Mouse (Mus musculus) right cerebral cortex, postnatal 4 days (tissue): ENCODE measurements around the gene Tmem167b.
"Not testable (repeated sequence)": the region's sequence is repeated elsewhere in the genome, so short reads cannot be mapped to it uniquely, and the experiment has no call there.

Experiments used
- DNase-seq: peaks from one replicate; pipeline ENCODE4 v3.0.0-alpha.2; 2022

The Tmem167b gene

GRCm38 (mm10) chr3:108562133-108562730, at the start of gene Tmem167b:
Gene Tmem167b (minus strand): TSS chr3:108562466.
- DNase-seq = peak; percentile 92

- DNase-seq = no peak
Observed at GRCm38 (mm10) chr3:108608906-108609305, 46.6 kb upstream of the Tmem167b start.

DNA sequence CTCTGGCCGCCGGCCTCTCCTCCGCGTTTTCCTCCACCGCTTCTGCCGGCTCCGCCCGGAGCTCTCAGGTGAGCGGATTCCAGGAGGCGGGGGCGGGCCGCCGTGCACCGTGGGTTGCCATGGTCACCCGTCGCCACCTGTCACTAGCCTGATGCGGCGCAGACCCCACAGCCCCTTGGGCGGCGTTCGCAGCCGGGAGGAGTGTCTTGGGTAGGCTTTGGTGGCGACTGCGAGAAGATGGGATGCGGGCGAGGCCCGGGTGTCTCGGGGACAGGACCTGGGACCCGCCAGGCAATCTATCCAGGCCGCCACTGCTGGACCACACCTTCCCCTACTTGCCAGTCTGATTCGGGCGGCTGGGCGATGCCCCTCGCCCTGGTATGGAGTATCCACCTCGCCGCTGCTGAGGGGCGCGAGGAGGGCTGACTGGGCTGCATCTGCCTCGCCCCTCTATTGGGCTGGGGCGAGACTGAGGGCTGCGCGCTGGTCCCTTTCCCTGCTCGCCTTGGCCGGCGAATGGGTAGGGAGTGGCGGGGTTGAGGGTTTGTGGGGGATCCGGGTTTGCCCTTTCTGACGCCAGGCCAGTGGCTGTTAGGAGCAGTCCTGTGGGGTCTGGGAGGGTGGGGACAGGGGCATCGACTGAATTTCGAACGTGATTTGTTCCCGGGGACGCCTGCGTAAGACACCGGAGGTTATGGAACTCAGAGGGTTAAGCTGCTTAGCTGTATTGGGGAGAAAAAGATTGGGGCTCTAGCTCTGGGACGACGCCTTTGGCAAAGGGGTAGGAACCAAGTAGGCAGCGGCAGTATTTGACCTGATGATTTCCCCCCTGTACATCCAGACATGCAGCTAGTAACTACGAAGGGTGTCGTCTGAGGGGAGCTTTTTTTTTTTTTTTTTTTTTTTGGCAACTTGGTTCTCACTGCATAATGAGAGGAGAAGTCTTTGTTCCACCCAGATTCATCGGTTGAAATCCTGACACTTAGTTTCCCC, 29.6 kb upstream of the Tmem167b start:
- no peak for DNase-seq

GRCm38 (mm10) chr3:108590786-108591529, 28.7 kb upstream of the Tmem167b start, which contains the start of gene Wdr47:
Gene Wdr47 (plus strand): TSS chr3:108591279.
- peak; percentile 91 for DNase-seq

DNA sequence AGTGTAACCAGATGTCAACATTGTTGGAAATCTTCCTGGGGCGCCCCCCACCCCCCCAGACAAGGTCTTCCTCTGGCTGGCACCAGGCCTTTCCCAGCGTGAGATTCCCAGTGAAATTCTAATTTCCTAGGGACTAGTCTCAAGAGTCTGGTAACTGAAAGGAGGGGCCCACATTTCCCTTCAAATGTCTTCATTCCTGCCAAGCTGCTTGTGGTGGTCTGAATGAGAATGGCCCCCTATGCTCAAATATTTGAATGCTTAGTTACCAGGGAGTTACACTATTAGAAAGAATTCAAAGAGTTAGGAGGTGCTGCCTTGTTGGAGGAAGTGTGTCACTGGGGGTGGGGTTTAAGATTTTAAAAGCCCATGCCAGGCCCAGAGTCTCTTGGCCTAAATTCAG, 26.2 kb upstream of the Tmem167b start:
- DNase-seq = no peak

- DNase-seq = no peak
Observed at GRCm38 (mm10) chr3:108584580-108584979, 22.3 kb upstream of the Tmem167b start.

DNA sequence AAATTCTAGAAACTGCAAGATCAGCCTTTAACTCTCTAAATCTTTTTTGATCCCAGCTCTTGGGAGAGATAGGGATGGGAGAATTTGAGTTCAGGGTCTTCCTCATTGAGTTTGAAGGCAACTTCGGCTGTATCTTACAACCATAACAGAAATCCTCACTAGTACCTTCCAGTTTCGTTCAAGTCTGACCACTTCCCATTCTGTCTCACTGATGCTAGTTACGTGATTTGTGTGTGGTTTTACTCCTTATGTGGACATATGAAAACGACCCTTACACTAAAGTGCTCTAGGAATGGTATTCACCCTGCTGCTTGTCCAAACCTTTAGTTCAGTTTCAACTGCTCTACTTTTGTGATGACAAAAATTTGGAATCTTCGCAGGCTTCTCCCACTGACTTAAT, 11.8 kb upstream of the Tmem167b start:
- DNase-seq = no peak

- DNase-seq = no peak
Observed at GRCm38 (mm10) chr3:108572309-108573010, 10.2 kb upstream of the Tmem167b start.

- DNase-seq = peak; percentile 95
Observed at GRCm38 (mm10) chr3:108571443-108572294, 9.4 kb upstream of the Tmem167b start, which contains the start of gene Taf13. Gene Taf13 (plus strand): TSS chr3:108571698.

DNA sequence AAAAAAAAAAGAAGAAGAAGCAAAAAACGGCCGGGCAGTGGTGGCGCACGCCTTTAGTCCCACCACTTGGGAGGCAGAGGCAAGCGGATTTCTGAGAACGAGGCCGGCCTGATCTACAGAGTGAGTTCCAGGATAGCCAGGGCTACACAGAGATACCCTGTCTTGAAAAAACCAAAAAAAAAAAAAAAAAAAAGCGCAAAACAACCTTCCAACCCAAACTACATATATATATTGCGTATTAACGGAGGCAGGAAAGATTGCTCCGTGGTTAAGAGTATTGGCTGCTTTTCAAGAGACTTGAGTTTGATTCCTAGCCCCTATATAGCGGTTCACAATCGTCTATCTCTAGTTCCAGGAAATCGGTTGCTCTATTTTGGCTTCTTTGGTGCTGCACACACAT, 8.5 kb upstream of the Tmem167b start:
- DNase-seq = no peak

DNA sequence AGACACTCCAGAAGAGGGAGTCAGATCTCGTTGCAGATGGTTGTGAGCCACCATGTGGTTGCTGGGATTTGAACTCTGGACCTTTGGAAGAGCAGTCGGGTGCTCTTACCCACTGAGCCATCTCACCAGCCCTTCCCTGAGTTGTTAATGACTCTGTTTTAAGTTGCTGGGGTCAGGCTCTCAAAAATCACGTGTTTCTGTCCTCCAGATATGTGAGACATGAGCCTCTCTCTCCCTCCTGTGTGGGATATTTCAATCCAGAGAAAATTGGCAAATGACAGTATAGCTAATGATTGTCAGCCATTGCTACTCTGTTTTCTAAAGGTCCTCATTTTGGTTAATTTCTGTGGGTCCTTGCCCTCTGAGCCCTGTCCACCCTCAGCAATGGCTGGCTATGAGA, 7.4 kb upstream of the Tmem167b start:
- DNase-seq = not testable (repeated sequence)

GRCm38 (mm10) chr3:108567990-108568877, 6.0 kb upstream of the Tmem167b start:
- no peak for DNase-seq

- DNase-seq = peak; percentile 79
Observed at GRCm38 (mm10) chr3:108563309-108563708, 1.0 kb upstream of the Tmem167b start.

- peak; percentile 19 for DNase-seq
Observed at GRCm38 (mm10) chr3:108562777-108563271, 558 bp upstream of the Tmem167b start.

DNA sequence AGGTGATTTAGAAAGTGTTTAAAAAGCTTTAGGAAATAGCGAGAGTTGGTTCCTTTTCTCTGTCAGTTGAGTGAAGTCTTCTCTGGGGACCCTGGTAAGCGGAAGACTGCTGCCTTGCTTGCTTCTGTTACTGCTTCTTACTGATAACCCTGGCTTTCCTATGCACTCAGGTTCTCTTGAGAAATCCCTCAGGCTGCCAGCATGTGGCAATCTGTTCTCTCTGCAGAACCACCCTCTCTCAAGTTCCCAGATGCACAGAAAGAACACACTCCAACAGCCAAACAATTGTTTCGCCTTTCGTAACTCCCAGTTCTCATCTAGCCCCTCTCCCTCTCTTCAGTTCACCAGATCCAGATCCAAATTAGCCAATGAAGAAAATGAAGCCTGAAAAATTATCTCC, 4.4 kb downstream of the Tmem167b start:
- DNase-seq = no peak

- peak; percentile 91 for DNase-seq
Observed at GRCm38 (mm10) chr3:108554587-108555312, 7.5 kb downstream of the Tmem167b start.

DNA sequence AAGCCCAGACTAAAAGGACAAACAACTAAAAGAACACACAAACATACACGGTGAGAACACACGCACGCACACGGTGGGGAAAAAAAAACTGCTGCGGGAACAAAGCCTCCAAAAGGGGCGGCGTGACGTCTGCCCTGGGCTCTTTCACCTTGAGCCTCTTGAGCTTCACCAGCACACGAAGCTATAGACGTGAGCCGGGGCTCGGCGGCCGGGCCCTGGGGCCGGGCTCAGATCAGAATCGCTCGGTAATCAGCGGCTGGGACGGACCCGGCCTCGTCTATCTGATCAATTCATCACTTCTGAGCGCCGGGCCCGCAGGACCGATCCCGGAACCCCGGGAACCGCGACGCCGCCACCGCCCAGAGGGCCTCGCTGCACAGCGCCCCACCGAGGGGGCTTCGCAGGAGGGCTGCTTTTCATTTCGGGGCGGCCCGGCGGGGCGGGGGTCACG, 8.1 kb downstream of the Tmem167b start:
- DNase-seq = no peak

- no peak for DNase-seq
Observed at GRCm38 (mm10) chr3:108542299-108542698, 20.0 kb downstream of the Tmem167b start.

GRCm38 (mm10) chr3:108537303-108537702, 25.0 kb downstream of the Tmem167b start:
- peak; percentile 88 for DNase-seq
